Mouse (Mus musculus) embryonic facial prominence, embryonic 15.5 days (tissue): Measurements from ENCODE around the gene Epas1. TPM values are rescaled to one million over a fixed set of nuclear protein-coding genes. Genes with fewer than 3 reads are reported as not detected.

ENCODE experiments used
- ATAC-seq: fragments of 200-750 bp; cut with Nextera tagmentation; 2 replicates; pipeline ENCODE4 v1.8.0; 2017; ENCODE audit warnings: low read depth, moderate TSS enrichment; ENCODE audit not compliant: insufficient number of reproducible peaks, low FRiP score, low TSS enrichment
- H3K27ac ChIP-seq: fragments of 300-500 bp; sonication (generic); replicated peaks from 2 replicates; pipeline ENCODE4 v1.5.1; 2015; ENCODE audit warnings: mild to moderate bottlenecking, inconsistent platforms
- H3K27me3 ChIP-seq: fragments of 300-500 bp; sonication (generic); 2 replicates; pipeline ENCODE4 v1.6.1; 2015; ENCODE audit warnings: inconsistent platforms
- H3K36me3 ChIP-seq: fragments of 300-500 bp; sonication (generic); 2 replicates; pipeline ENCODE4 v1.6.1; 2015; ENCODE audit warnings: mild to moderate bottlenecking, inconsistent platforms
- H3K4me1 ChIP-seq: fragments of 300-500 bp; sonication (generic); 2 replicates; pipeline ENCODE4 v1.6.1; 2015; ENCODE audit warnings: inconsistent platforms
- H3K4me2 ChIP-seq: fragments of 300-500 bp; sonication (generic); replicated peaks from 2 replicates; pipeline ENCODE4 v1.6.1; 2015; ENCODE audit warnings: mild to moderate bottlenecking, inconsistent platforms
- H3K4me3 ChIP-seq: fragments of 300-500 bp; sonication (generic); replicated peaks from 2 replicates; pipeline ENCODE4 v1.5.1; 2015; ENCODE audit warnings: mild to moderate bottlenecking, inconsistent platforms
- H3K9ac ChIP-seq: fragments of 300-500 bp; sonication (generic); 2 replicates; pipeline ENCODE4 v1.6.1; 2015; ENCODE audit warnings: inconsistent platforms
- H3K9me3 ChIP-seq: fragments of 300-500 bp; sonication (generic); replicated peaks from 2 replicates; pipeline ENCODE4 v1.6.1; 2016; ENCODE audit warnings: inconsistent platforms
- WGBS: fragments of 180-500 bp; shearing (Covaris S2); methylation state at CpG from one replicate; pipeline ENCODE4 v1.1.7; 2015; 5-methylcytosine and 5-hydroxymethylcytosine counted together
- polyA plus RNA-seq: library from polyadenylated mRNA; unstranded; fragments of >200 nt; fragmentation: Nextera tagmentation; extraction: Ambion mirVana; gene quantifications from 2 replicates; pipeline ENCODE4 v1.2.1, GENCODE M21; 2015

The Epas1 gene
- polyA plus RNA-seq, 1 experiment from 2014 or later, result 9.8 TPM

DNA sequence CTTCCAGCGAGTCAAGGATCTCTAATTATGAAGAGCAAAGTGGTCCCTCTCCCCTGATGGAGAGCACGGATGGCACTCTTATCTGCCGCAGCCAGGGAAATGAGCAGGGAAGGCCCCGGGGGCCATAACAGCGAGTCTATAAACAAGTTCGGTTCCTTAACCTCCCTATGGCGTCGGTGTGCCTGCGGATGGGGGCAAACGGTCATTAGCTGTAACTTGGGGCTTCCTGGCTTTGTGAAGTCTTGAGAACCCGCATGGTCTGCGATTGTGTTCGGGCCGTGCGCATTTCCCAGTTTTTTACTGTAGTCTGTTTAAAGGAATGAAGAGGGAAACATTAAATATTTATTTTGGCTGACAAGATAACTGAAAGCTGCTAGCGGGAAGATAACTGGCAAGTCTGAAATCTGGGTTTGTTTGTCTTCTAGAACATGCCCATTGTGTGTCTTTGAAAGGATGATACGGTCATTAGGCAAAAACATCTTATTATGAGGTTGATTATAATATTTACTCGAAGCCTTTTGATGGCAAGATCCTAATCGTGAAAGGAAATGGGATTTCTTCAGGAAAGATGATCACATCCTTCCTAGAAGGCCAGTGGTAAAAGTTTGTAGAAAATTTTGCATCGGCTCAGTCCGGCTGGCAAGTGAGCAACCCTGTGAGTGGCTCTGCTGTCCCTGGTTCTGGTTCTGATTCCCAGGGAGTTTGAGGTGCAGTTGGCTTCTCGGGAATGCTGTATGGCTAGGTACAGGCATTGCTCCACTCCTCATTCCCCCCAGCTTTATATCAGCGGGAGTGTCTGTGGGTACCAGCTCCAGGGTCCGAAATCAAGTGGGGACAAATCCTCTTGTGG lies 61.7 kb downstream of the Epas1 start:
- Histone ChIP-seq H3K4me3 (no peak overlapping the region), H3K36me3 (no peaks in the 10 kb centered on the region), H3K27me3 (no peaks in the 10 kb centered on the region), H3K27ac (no peak overlapping the region), H3K4me1 (0 out of 2 replicates have a peak, but pooled peaks cover 4% of the 10 kb centered on the region), H3K9ac (no peak overlapping the region), H3K4me2 (no peak overlapping the region), H3K9me3 (no peaks in the 10 kb centered on the region)
- ATAC-seq, result no peak
- WGBS, result 75% methylated on average over 24 of the region's 24 CpGs

DNA sequence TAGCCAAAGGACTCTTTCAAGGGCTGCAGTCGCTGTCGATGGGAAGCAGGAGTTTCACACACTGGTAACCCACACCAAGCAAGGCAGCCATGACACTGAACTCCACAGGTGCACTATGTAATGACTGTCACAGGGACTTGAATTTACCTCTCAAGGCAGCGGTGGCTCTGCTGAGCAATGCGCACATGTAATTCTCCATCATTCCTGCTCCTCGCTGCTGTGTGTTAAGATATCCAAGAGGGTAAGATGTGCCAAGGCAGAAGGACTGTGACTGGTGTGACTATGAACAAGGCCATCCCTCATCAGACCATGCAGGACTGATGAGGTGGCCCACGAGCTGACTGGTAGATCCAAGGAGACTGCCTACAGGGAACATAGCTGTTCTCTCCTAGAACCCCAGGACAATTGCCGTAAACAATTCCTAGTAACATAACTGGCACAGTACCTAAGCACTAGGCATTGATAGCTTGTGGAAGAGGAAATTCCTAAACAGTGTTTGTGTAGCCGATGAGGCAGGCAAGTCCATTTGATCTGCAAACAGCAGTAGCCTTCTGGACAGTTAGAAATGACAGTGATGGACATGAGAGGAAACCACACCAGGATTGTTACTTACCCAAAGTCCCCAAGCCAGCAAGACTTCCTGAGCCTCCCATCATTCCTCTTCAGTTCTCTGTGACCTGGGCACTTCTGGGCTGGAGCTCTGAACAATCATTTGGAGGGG lies 68.7 kb downstream of the Epas1 start:
- Histone ChIP-seq H3K36me3 (no peaks in the 10 kb centered on the region), H3K9me3 (no peaks in the 10 kb centered on the region), H3K4me3 (no peak overlapping the region), H3K27ac (no peak overlapping the region), H3K9ac (no peak overlapping the region), H3K27me3 (no peaks in the 10 kb centered on the region; the same call in 1 of the 2 replicates), H3K4me2 (no peak overlapping the region), H3K4me1 (0 out of 2 replicates have a peak, but pooled peaks cover 4% of the 10 kb centered on the region)
- no peak for ATAC-seq
- WGBS, result 88% methylated on average over 8 of the region's 8 CpGs

DNA sequence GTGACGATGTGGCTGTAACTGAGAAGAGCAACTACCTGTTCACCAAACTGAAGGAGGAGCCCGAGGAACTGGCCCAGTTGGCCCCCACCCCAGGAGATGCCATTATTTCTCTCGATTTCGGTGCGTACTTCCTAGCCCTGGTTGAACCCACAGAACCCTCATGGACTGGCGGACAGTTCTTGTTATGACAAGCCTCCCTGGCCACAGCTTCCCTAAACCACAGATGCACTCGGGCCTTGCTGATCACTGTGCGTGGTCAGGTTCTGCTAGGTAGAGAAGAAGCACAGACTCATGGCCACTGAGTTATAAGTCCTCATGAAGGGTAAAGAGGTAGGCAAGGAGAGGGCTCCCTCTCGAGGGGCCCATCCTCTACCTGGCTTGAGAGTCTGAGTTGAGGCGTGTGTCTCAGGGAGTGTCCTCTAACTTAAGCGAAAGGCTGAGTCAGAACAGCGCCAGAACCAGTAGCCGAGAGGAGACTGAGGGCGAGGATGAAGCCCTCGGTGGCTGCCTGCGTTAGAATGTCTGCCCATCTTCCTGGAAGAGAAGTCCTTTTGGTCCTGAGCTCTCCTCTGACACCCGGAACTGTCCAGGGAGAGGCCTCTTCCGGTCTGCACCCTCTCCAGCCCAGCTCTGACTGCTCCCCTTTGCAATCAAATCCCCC lies 71.1 kb downstream of the Epas1 start:
- Histone ChIP-seq H3K4me3 (no peak overlapping the region), H3K36me3 (no peaks in the 10 kb centered on the region), H3K27me3 (no peaks in the 10 kb centered on the region; the same call in 1 of the 2 replicates), H3K9me3 (no peaks in the 10 kb centered on the region), H3K4me1 (0 out of 2 replicates have a peak, but pooled peaks cover 4% of the 10 kb centered on the region), H3K4me2 (no peak overlapping the region), H3K9ac (no peak overlapping the region), H3K27ac (no peak overlapping the region)
- 87% methylated on average over 18 of the region's 18 CpGs for WGBS
- no peak for ATAC-seq

DNA sequence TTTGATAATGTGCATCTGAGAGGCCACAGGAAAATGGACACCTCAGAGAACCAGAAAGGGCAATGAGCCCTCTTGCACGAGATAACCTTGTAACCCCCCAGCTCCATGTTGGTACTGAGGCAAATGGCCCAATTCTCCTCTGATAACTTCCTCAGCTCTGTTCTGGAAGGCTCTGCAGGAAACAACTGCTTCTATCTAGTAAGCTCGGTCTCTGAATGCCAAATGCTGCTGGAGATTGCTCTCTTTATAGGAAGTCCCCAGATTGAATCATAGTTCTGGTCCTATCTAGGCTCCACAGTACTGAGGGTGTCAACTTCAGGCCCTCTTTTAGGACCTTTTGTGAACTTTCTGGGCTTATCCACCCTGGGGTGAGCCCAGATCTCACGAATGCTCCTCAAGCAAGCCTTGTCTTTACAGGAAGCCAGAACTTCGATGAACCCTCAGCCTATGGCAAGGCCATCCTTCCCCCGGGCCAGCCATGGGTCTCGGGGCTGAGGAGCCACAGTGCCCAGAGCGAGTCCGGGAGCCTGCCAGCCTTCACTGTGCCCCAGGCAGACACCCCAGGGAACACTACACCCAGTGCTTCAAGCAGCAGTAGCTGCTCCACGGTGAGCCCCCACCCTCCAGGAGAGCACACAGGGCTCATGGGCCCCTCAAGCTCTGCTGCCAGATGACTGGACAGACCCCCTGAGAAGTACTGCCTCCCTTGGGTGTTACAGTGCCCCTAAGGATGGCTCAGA lies 71.8 kb downstream of the Epas1 start:
- Histone ChIP-seq H3K27me3 (no peaks in the 10 kb centered on the region; the same call in 1 of the 2 replicates), H3K36me3 (no peaks in the 10 kb centered on the region), H3K4me2 (no peak overlapping the region), H3K9me3 (no peaks in the 10 kb centered on the region), H3K9ac (no peak overlapping the region), H3K27ac (no peak overlapping the region), H3K4me3 (no peak overlapping the region), H3K4me1 (no peaks in the 10 kb centered on the region)
- WGBS, result 80% methylated on average over 9 of the region's 9 CpGs
- ATAC-seq, result no peak

DNA sequence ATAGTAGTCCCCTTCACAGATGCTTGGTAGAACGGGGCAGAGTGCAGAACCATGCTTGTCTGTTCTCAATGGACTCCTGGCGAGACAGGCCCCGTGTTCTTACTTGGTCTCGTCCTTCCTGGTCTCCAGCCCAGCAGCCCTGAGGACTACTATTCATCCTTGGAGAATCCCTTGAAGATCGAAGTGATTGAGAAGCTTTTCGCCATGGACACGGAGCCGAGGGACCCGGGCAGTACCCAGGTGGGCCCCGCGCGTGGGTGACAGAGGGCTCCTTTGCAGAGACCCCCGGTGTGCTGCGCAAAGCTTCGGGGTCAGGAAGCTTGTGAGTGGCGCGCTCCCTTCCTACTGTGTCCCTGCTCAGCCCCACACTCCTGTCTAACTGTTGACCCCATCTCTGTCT lies 72.9 kb downstream of the Epas1 start:
- Histone ChIP-seq H3K27ac (no peak overlapping the region), H3K4me3 (no peak overlapping the region), H3K4me1 (no peaks in the 10 kb centered on the region), H3K9ac (no peak overlapping the region), H3K4me2 (no peak overlapping the region), H3K36me3 (no peaks in the 10 kb centered on the region), H3K27me3 (no peaks in the 10 kb centered on the region; the same call in 1 of the 2 replicates), H3K9me3 (no peaks in the 10 kb centered on the region)
- 91% methylated on average over 17 of the region's 17 CpGs for WGBS
- ATAC-seq, result no peak

DNA sequence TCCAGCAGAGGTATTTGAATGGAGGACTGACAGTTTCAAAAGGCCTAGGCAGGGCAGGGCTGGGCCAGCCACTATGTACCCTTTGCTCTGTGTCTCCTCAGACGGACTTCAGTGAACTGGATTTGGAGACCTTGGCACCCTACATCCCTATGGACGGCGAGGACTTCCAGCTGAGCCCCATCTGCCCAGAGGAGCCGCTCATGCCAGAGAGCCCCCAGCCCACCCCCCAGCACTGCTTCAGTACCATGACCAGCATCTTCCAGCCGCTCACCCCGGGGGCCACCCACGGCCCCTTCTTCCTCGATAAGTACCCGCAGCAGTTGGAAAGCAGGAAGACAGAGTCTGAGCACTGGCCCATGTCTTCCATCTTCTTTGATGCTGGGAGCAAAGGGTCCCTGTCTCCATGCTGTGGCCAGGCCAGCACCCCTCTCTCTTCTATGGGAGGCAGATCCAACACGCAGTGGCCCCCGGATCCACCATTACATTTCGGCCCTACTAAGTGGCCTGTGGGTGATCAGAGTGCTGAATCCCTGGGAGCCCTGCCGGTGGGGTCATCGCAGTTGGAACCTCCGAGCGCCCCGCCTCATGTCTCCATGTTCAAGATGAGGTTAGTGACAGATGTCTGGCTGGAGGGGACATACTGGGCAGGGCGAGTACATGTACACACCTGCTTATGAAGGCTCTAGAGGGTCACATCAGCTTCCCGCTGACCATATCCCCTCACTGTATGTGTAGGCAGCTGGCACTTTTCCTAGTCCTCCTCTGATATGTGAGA lies 74.1 kb downstream of the Epas1 start:
- no peak for ATAC-seq
- Histone ChIP-seq H3K4me3 (no peak overlapping the region), H3K9ac (no peak overlapping the region), H3K9me3 (no peaks in the 10 kb centered on the region), H3K27me3 (no peaks in the 10 kb centered on the region), H3K27ac (no peak overlapping the region), H3K36me3 (no peaks in the 10 kb centered on the region), H3K4me1 (no peaks in the 10 kb centered on the region), H3K4me2 (no peak overlapping the region)
- WGBS, result 90% methylated on average over 19 of the region's 19 CpGs

DNA sequence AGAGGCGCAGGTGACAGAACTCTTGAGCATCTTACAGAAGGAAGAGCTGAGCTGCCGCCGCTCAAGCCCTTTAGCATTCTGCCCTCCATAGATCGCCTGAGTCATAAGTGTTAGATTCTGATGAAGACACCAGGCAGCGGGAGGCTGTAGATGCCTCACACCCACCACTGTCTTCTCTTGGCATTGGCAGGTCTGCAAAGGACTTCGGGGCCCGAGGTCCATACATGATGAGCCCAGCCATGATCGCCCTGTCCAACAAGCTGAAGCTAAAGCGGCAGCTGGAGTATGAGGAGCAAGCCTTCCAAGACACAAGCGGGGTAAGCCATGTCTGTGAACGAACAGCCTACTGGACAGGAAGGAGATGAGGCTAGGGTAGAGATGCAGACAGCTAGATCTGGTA lies 75.0 kb downstream of the Epas1 start:
- H3K4me1 ChIP-seq, result no peaks in the 10 kb centered on the region
- no peaks in the 10 kb centered on the region for H3K9me3 ChIP-seq
- H3K9ac ChIP-seq, result no peak overlapping the region
- no peak overlapping the region for H3K4me2 ChIP-seq
- no peaks in the 10 kb centered on the region for H3K36me3 ChIP-seq
- no peak for ATAC-seq
- 95% methylated on average over 11 of the region's 11 CpGs for WGBS
- H3K27ac ChIP-seq, result no peak overlapping the region
- H3K27me3 ChIP-seq, result no peaks in the 10 kb centered on the region
- H3K4me3 ChIP-seq, result no peak overlapping the region

DNA sequence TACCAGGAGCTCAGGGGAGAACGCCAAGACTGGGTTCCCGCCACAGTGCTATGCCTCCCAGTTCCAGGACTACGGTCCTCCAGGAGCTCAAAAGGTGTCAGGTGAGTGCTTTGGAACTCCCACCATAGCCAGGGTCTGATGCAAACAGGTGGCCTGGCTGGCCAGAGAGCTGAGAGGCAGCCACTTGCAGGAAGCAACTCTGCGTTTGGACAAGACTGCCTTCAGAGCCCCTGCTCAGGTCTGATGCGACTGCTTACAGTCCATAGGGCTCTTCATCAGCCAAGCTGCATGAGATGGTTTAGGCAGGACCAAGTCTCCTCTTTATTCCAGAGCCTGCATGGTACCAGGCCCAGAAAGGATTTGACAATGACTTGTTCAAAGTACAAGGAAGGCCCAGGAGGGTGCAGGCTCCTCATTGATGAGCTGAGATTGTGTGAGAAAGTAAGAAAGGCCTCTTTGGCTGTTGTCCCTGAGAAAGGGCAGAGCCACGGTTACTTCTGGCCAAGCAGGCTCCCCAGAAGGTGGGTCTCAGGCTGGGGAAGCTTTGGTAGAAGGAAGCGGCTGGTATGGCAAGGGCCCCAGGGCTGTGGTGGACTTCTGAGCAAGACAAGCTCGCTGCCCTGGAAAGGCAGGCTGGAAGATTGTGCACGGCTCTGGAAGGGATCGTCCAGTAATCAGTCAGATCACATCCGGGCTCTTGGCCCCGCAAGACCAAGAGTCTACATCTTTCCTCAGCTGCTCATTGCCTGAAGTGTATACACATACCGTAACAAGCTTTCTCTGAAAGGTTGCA lies 76.1 kb downstream of the Epas1 start:
- WGBS, result 87% methylated on average over 13 of the region's 13 CpGs
- Histone ChIP-seq H3K27me3 (no peaks in the 10 kb centered on the region), H3K4me3 (no peak overlapping the region), H3K36me3 (no peaks in the 10 kb centered on the region), H3K4me2 (no peak overlapping the region), H3K9ac (no peak overlapping the region), H3K27ac (no peak overlapping the region), H3K4me1 (no peaks in the 10 kb centered on the region), H3K9me3 (no peaks in the 10 kb centered on the region)
- ATAC-seq, result no peak

DNA sequence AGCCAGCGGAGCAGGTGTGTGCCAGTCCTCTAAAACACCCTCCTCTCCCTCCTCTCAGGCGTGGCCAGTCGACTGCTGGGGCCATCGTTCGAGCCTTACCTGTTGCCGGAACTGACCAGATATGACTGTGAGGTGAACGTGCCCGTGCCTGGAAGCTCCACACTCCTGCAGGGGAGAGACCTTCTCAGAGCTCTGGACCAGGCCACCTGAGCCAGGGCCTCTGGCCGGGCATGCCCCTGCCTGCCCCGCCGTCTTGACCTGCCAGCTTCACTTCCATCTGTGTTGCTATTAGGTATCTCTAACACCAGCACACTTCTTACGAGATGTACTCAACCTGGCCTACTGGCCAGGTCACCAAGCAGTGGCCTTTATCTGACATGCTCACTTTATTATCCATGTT lies 77.4 kb downstream of the Epas1 start:
- H3K4me2 ChIP-seq, result no peak overlapping the region
- 75% methylated on average over 12 of the region's 12 CpGs for WGBS
- no peak for ATAC-seq
- no peaks in the 10 kb centered on the region for H3K9me3 ChIP-seq
- H3K27me3 ChIP-seq, result no peaks in the 10 kb centered on the region
- no peak overlapping the region for H3K4me3 ChIP-seq
- no peaks in the 10 kb centered on the region for H3K36me3 ChIP-seq
- H3K27ac ChIP-seq, result no peak overlapping the region
- H3K9ac ChIP-seq, result no peak overlapping the region
- H3K4me1 ChIP-seq, result no peaks in the 10 kb centered on the region
